Mouse (Mus musculus): ENCODE data around the gene Naif1.
"Not testable (repeated sequence)": the region's sequence is repeated elsewhere in the genome, so short reads cannot be mapped to it uniquely, and the experiment has no call there.

GRCm38 (mm10) chr2:32490730-32491129 is 40.5 kb downstream of the Naif1 start:
- TF ChIP-seq GATA1, TAL1 (IDR thresholded peaks at IDR 0.05; ENCODE audit: low read length): not testable (repeated sequence)
